Mouse (Mus musculus) erythroblast, embryonic 14.5 days (primary cell): ENCODE data around the gene Scnn1a.

ENCODE experiments used
- GATA1 ChIP-seq: IDR thresholded peaks from 2 replicates; pipeline ENCODE4 v1.6.1; 2012; ENCODE audit warnings: low read length, inconsistent platforms, mixed read lengths
- TAL1 ChIP-seq: IDR thresholded peaks from 3 replicates; pipeline ENCODE4 v1.6.1; 2012; ENCODE audit warnings: low read length, inconsistent platforms, mixed read lengths

GRCm38 (mm10) chr6:125272228-125272785 lies 48.2 kb upstream of the Scnn1a start:
- TF ChIP-seq GATA1 (no peak), TAL1 (no peak)
